Mouse (Mus musculus) C2C12 (cell line): ENCODE results near the gene Fxr2.

Experiments
- CEBPB ChIP-seq: IDR thresholded peaks from one replicate; pipeline ENCODE4 v1.6.1; 2011; ENCODE audit warnings: low read depth, mild to moderate bottlenecking, control low read depth, moderate library complexity
- CTCF ChIP-seq: IDR thresholded peaks from one replicate; pipeline ENCODE4 v1.5.1; 2011; ENCODE audit not compliant: control insufficient read depth, insufficient read depth, insufficient read length
- FOSL1 ChIP-seq: IDR thresholded peaks from one replicate; pipeline ENCODE4 v1.8.0; 2011; ENCODE audit warnings: mild to moderate bottlenecking, low read length; ENCODE audit not compliant: poor library complexity, insufficient read depth, severe bottlenecking
- MAX ChIP-seq: IDR thresholded peaks from one replicate; pipeline ENCODE4 v1.6.1; 2011; ENCODE audit warnings: mild to moderate bottlenecking, control low read depth
- MYOD1 ChIP-seq: IDR thresholded peaks from one replicate; pipeline ENCODE4 v1.6.1; 2011; ENCODE audit warnings: low read depth; ENCODE audit not compliant: control insufficient read depth, insufficient read length
- MYOG ChIP-seq: IDR thresholded peaks from one replicate; pipeline ENCODE4 v1.6.1; 2011; ENCODE audit not compliant: control insufficient read depth, insufficient read length; ENCODE audit errors: extremely low read depth
- USF1 ChIP-seq: IDR thresholded peaks from one replicate; pipeline ENCODE4 v1.6.1; 2011; ENCODE audit warnings: low read depth, mild to moderate bottlenecking, control low read depth, moderate library complexity

DNA sequence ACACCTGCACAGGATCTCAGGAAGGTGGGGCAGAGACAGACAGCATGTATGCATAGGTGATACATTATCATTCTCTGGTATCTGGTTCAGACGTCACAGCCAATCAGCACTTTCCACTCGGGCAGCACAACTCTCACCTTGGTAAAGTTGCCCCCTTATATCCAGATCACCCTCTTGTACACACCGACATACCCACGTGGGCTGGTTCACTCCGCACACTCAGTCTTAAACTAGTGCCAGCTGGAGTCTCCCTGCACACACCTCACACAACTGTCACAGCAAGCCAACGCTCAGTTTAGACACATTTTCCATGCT is 62.2 kb downstream of the Fxr2 start:
- TF ChIP-seq CTCF: no peak
- TF ChIP-seq USF1: no peak
- TF ChIP-seq MAX: no peak
- no peak for TF ChIP-seq CEBPB
- no peak for TF ChIP-seq MYOD1
- TF ChIP-seq MYOG: no peak
- no peak for TF ChIP-seq FOSL1
